Mouse (Mus musculus): ENCODE results near the gene Zscan26.
"Not testable (repeated sequence)": the region's sequence is repeated elsewhere in the genome, so short reads cannot be mapped to it uniquely, and the experiment has no call there.

DNA sequence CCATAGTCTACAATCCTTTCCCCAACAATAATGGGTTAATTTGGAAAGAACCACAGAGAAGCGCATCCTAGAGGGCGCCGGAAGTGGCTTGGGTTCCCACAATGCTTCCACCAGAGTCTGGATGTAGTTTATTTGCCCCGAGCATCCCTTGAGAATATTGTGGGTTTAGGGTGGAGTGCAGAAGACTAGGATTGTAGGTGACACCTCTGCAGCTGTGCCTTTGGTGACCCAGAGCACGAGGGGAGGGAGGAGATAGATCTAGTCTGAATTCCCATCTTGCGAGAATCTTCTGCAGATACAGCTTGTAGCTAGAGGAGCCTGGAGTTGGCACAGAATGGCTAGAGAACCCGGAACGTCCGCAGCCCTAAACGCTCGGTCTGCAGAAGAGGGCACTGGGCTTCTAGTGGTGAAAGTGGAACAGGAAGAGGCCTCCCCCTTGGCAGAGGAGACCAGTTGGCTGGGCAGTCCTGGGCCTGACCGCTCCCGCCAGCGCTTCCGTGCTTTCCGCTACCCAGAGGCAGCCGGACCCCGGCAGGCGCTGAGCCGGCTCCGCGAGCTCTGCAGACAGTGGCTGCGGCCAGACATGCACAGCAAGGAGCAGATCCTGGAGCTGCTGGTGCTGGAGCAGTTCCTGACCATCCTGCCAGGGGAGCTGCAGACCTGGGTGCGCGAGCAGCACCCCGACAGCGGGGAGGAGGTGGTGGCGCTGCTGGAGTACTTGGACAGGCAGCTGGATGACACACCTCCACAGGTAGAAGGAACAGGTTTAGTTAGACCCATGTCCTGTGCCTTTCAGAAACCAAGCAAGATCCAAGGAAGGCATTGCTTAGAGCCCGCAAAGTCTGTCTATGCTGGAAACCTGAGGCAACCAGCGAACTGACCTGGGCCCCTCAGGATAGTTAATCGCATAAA, 25.5 kb upstream of the Zscan26 start, which contains the start of the genes Zkscan4 and Gm10065:
- TF ChIP-seq ZC3H11A (IDR thresholded peaks at IDR 0.05; ENCODE audit: low read depth, low read length); SMC3 (IDR thresholded peaks at IDR 0.05; ENCODE audit: low read depth, low read length); TCF12 (IDR thresholded peaks at IDR 0.05; ENCODE audit: low read depth, low read length); SIN3A (IDR thresholded peaks at IDR 0.05; ENCODE audit: low read length); CTCF (conservative IDR thresholded peaks at IDR 0.05 in 1 of 2, IDR thresholded peaks at IDR 0.05 in 1 of 2; ENCODE audit: low read depth in 2 of 2, low read length in 2 of 2); E2F4 (IDR thresholded peaks at IDR 0.05; ENCODE audit: insufficient replicate concordance, low read depth, low read length); ZKSCAN1 (IDR thresholded peaks at IDR 0.05; ENCODE audit: borderline replicate concordance, low read depth, low read length); KAT2A (IDR thresholded peaks at IDR 0.05; ENCODE audit: insufficient replicate concordance, low read length); ETS1 (conservative IDR thresholded peaks at IDR 0.05; ENCODE audit: low read depth, low read length); POLR2A (IDR thresholded peaks at IDR 0.05; ENCODE audit: low read depth, low read length): not testable (repeated sequence)
